Mouse (Mus musculus): ENCODE results near the gene Fgf14.
"Not testable (repeated sequence)": the region's sequence is repeated elsewhere in the genome, so short reads cannot be mapped to it uniquely, and the experiment has no call there.

Gene Fgf14

DNA sequence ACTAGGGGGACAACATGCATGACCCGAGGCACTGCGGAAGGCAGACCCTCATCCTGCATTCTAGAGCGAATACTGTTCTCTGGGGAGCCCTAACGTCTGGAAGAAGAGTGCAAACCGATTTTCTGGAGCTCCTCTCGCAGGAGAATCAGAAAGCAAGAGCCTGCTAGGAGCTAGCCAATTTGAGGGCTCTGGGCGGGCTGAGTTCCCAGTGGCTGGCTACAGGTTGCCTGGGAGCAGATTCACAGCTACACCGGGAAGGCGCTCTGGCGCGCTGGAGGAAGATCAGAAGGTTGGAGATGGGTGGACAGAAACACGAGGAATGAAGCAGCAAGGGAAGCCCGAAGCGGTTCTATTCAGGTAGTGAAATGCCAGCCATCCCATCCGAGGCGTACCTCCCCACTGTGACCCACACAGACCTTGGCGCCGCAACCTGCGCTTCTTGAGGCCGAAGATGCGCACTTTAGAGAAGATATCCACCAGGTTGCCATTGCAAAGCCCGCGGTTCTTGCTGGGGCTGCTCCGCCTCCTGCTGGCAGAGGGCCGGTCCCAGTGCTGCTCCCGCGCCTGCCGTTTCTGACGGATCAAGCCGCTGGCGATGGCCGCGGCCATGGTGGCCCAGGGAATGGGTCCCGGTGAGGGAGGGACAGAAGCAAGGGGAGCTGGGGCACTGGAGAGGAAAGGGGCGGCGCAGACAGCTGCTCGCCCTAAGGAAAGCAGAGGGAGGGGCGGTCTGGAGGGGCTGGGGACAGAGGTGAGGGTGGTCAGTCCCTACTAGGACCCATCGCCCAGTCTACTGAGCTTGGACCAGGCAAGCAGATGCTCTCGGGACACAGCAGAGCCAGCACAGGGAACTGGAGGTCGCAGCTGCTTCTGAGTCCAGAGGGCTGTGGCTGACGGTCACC, 484.8 kb downstream of the Fgf14 start:
- DNase-seq, result no peak

DNA sequence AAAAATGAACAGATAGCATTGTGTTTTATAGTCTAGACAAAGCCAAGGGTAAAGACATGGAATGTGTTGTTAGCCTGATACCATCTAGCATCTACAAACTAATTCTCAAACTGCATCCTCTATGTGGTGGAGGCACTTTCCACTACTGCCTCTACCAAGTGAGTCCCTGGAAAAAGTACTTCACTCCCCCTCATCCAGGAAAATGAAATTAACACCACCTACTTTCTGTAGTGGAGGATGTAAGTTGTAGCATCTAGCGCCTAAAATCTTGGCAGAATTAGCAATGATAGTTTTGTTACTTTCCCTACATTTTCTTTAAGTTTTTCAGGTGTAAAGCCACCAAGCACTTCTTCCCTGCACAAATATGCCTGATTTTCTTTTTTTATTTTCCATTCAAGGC, 496.7 kb downstream of the Fgf14 start:
- DNase-seq, result no peak

DNA sequence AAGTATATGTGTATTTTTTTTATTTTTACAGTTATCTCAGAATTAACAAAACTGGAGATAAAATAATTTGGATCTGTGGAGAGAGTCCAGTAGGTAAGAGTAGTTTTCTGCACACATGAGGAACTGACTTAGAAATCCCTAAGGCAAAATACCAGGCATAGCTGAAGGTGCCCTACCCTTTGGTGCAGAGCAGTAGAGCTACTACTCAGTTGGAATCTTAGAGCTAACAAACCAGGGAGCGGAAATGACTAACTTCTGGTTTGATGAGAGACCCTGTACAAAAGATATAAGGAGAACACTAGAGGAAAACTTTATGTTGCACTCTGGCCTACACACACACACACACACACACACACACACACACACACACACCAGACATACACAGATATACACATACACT, 502.8 kb downstream of the Fgf14 start:
- no peak for DNase-seq

DNA sequence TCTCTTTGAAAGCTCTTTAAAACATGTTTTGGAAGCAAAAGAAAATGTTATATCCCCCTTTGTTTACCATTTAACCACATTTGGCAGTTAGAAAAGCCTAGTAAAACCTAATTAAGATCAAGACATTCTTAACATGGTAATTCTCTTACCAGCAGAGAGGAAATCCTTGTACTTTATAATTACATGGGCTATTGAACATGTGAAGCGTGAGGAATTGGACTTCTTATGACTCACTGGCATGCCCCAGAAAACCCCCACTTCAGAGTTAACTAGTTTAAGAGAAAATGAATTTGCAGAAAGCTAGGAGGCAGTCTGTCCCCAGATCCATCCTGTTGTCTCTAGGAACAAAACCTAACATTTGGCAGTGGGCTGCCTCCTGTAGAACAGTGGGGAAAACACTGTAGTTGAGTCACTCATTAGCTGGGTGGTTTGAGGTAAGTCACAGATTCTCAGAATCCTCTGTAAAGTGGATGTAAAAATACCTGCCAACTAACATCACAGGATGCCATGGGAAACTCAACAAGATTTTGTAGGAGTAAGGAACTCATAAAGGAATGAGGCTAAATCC, 513.2 kb downstream of the Fgf14 start:
- DNase-seq, result no peak

DNA sequence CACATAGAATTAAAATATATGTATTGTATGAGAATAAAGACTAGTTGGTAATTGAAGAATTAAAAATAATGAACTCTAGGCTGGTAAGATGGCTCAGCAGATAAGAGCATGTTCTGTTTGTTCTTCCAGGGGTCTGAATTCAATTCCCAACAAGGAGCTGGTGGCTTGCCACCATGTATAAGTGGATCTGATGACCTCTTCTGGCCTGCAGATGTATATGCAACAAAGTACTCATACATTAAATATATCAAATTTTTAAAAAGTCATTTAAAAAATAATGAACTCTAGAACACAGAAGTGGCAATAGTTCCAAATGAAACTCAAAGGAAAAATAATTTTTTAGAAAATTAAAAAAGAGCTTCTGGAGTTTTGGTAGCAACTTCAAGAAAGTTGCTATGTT, 529.5 kb downstream of the Fgf14 start:
- no peak for DNase-seq

DNA sequence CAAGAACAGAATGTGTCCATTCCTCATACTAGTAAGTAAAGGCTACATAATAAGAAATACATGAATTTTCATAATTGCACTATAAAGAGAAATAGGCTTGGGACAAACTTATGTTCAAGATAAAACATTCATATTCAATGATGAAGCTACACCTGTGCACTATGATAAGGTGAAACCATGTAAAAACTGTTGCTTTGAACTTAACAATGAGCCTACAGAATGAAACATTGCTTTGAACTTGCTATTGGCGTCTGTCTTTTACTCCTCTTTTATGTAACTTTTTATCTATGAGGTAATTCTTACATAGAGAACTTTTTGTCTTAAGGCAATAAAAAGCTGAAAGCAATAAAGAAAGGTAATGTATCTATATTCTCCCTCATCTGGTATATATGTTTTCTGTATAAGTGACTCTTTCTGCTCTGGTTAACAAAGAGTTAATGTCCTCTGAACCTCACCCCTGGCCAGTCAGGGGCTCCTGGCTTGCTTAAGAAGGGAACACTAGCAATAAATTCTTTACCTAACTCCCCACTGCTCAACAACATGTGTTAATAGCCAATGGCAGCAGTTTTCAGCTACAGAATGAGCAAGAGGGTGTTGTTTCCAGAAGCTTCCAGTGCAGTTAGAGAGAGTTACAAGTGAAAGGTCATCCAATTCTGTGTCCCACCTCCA, 569.6 kb downstream of the Fgf14 start:
- DNase-seq, result no peak

DNA sequence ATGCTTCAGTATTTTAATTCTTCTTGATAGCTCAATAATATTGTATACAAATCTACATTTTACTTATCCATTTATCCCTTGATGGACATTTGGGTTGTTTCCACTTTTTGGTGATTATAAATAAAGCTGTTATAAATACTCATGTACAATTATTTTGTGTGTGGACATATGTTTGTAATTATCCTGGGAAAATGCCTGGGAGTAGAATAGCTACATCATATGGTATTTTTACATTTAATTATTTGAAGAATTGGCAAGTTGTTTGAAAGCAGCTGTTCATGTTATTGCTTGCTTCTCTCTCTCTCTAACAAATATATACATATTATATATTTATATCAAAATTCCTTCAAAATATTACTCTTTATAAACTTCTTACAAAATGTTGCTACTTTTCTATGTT, 593.8 kb downstream of the Fgf14 start:
- no peak for DNase-seq

DNA sequence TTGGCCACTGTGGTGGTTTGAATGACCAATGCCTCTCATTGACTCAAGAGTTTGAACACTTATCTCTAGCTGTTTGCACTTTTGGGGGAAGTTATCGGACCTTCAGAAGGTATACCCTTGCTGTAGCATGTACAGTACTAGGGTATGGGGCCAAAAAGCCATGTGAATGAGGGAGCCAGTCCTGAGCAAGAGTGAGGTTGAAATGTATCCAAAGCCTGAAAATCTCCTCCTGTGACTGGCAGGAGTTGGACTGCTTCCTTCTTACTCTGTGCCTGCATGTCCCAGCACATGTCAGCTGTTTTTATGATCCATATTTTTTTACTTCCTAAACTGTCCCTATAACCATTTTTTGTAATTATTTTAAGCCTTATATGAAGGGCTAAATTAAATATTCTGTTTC, 632.9 kb downstream of the Fgf14 start:
- no peak for DNase-seq

DNA sequence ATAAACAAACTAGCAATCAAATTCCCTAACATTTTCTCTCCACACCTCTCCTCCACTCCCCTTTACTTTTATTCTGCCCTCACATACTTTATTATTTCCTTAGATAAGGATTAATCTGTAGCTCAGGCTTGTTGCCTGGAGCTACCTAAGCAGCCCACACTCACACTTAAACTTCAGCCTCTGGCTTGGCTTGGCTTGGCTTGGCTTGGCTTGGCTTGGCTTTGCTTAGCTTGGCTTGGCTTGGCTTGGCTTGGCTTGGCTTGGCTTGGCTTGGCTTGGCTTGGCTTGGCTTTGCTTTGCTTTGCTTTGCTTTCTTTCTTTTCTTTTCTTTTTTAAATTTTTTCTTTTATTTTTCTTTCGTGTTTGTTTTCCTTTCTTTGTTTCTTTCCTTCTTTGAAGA, 636.3 kb downstream of the Fgf14 start:
- no peak for DNase-seq

DNA sequence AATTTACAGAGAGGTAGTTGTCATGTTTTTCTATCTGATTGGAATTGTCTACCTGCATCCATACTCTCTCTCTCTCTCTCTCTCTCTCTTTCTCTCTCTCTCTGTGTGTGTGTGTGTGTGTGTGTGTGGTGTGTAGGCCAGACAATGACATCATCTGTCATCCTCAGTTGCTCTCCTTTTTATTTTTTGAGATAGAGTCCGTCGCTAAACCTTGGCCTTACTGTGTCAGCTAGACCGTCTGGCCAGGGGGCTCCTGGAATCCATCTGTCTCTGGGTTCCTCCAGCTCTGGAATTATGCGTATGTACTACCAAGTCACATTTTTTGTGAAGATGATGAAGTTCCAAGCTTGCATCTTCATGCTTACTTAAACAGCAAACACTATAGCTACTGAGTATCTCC, 639.5 kb downstream of the Fgf14 start:
- no peak for DNase-seq

DNA sequence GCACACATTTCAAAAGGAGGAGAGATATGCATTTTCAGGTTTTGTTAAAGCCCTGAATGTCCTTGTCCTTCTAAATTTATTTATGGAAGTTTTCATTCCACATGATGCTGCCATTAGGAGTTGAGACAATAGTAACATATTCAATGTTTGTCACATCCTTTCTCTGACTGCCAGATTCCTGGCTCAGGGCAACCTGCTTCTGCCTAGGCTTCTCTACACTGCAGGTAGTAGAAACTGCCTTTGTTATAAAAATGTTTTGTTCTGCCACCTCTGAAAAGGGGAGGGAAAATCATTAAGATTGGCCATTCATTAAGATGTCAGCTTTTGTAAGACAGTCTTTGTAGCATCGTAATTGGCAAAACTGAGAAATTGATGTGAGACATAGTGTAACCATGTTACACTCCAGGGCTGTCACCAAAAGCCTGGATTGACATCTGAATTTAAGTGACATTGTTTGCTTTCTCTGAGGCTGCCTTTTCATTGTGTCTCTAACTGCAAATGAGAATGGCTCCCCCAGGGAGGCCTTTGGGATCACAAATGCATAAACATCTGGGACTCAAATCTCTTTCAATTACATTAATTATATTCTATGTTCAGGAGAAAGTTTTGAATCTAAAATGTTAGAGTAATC, 640.2 kb downstream of the Fgf14 start:
- no peak for DNase-seq

DNA sequence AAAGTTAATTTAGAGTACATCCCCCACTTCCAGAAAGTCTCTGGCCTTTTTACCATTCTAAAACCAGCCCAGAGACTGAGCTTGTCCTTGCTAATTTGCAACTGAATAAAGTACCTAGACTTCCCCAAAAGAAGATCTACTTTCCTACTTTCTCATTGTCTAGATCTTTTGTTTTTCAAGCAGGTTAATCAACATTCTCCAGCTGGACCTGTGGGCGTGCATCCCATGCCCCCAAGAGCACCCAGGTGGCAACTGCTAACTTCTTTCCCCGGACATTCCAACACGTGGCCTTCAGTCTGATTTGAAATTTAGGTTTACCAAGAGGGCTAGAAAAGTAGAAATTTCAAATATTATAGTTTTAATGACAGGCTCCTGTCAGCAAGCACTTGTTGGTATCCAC, 643.6 kb downstream of the Fgf14 start:
- DNase-seq, result not testable (repeated sequence)

DNA sequence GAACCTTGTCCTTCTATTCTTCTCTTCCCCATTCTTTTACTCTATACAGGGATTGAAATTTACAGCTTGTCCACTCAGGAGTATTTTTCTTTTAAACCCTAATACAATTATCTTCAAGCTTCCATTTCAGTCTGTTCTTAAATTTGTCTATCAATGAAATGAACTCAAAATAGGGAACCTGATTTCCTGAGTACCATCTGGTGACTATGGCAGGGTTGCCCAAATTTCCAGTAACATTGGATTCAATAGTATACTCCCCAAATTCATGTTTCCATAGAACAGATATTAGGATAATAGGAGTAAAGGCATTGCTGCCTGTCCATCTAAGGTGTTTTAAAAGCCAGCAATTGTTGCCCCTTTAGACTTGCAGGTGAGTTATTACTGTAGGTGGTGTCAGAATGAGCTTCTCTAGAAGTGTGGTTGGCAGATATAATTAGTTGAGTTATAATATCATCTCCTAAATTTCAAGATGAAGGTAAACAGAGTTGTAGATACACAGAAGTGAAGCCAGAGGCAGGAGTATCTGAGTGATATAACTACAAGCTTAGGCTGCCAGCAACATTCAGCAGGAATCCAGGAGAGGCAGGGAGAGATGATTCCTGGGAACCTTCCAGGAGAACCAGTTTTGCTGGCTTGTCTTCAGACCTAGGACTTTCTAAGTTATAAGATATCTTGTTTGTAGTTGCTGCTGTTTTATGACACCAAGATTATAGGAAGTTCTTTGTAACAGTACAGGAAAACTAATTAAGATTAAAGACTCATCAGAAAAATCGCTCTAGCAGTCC, 648.8 kb downstream of the Fgf14 start:
- DNase-seq, result no peak

DNA sequence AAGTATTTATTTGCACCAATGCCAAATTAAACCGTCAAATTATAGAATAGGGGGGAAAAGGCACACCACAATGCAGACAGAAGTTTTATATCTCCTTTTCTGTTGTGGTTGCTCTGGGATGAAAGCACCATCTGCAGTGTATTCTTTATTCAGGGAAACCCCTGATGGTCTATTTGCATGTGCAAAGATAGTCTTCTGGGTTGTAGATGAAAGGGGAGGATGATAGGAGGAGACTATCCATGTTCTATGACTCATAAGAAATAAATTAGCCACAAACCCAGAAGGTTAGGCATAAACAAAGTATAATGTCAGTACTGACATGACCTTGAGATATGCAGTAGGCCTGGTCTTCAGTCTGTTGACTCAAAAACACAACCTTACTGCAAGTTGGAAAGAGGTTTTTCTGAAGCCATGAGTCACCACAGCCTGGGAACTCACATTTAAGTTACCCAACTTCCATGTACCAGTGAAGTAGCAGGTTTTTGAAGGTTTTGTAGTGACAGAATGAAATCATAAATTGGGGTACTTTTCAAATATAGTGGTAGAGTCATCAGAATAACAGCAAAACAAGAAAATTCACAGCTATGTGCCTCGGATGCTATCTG, 686.2 kb downstream of the Fgf14 start:
- DNase-seq, result no peak

DNA sequence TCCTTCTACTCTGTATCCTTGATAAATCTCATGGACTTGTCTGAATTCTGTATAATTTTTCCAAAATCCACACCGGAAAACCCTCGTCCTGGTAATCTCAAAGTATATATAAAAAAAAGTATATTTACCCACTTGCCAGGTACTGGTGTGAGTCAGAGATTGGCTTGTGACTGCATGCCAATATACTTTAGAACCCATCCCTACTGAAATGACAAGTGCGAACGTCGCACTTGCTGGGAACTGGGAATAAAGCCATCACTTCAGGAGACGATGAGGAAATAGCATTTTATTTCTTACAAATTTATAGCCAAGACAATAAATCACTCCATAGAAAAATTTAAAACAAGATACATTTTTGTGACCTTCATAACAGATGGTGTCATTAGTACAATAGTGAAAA, 708.9 kb downstream of the Fgf14 start:
- DNase-seq, result no peak

DNA sequence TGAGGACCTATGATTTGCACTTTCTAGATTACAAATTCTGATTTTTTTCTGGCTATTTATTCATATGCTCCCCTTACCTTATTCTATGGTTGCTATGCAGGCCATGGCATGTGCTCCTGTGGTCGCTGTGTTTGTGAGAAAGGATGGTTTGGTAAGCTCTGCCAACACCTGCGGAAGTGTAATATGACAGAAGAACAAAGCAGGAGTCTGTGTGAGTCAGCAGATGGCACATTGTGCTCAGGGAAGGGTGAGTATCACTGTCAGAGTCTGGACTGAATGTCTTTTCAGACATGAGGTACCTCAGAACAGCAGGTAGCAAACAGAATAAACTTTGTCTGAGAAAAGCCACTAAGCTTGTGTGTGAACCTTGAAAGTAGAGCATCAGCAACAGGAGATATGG, 710.4 kb downstream of the Fgf14 start:
- DNase-seq, result no peak

Measured in thymus, postnatal 25 days (tissue).